Mouse (Mus musculus): ENCODE measurements at regions not wholly inside any gene's neighbourhood (a gene's known extent, or its start where the extent isn't known, plus 50 kb on each side); places are given as distances from the start of the nearest gene placed in this dataset.

DNA sequence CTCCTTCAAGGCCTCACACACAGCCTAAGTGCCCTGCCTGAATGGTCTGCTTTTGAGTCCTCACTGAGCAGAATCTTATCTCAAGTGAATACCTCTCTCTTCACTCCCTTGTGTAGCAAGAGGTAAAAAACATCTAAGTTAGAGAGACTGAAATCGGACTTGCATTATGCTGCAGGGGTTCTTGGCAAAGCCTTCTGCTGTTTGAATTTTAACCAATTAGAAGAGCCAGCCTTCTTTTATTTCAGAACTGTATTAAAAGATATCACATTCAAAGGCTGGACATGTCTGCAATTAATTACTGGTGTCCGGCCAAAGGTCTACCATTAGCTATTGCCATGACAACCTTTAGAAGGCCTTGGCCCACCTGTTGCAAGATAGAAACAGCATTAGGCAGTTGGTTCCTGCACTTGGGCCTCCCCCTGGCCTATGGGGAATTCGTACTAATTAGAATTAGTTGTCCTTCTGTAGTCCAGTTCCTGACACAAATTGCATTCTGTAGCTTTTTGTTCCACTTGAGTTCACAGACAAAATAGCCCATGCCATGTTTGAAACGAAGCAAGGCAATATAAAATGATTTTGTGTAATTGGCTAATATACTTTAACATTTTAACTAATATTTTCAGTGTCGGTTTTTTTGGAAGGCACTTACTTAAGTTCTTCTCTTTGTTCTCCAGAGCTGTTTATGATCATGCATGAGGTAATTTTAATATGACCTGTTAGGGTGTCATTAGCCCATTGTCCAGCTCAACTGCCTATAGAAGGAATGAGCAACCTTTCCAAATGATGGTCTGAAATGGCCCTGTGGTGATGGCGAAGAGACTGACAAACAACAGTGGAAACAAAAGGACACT is 219.4 kb downstream of the Lmo4 start:
- no peak for TF ChIP-seq ZC3H11A (IDR thresholded peaks at IDR 0.05; ENCODE audit: borderline replicate concordance, low read depth, low read length)
- TF ChIP-seq ZNF384 (IDR thresholded peaks at IDR 0.05; ENCODE audit: low read depth, low read length), result no peak
- no peak for TF ChIP-seq HCFC1 (IDR thresholded peaks at IDR 0.05; ENCODE audit: borderline replicate concordance, insufficient read depth, low read length)
